Mouse (Mus musculus) brain, embryonic 18.5 days (tissue): ENCODE results near the gene Ace2.

ENCODE experiments used
- DNase-seq: peaks from one replicate; pipeline ENCODE4 v3.0.0-alpha.2; 2012; ENCODE audit warnings: low read depth, low spot score

Ace2 gene

DNA sequence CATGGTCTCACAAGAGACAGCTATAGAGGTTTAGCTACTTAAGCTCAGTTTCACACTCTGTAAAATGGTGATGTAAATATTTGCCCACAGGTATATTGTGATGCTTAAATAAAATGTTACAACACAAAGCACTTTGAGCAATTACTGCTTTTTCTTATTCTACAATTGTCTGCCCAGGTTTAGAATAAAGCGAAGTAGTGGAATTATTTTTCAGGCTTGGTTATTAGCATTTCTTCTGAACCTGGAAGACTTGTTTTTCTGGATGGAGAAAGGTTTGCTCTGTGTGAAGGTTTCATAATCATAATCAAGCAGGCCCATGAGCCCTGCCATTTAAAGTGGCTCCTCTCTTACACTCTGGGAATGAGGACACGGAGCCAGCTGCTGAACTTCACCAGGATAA is at the start of gene Ace2:
Ace2 (plus strand) TSS at position 301 of the 400 bp plus-strand sequence.
- DNase-seq, result no peak

DNA sequence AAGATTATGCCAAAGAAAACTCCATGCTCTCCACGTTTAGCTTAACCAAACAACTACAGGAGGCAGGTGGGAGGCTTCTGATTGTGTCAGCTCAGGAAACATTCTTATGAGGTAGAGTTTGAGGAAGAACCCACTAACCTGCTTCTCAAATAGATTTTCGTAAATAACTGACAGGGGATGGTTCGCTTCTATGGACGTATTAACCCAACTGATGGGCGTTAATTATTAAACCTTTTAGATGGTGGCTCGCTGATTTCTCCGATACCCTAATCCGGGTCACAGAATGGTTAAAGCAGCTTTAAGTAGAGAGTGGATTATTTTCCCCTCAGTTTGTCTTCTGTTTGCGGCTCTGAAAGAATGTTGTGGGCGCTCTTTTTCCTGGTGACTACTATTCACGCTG is 49.2 kb upstream of the Ace2 start:
- no peak for DNase-seq

- DNase-seq, result no peak
Measured at GRCm38 (mm10) chrX:164092300-164093169, 46.6 kb upstream of the Ace2 start.

DNA sequence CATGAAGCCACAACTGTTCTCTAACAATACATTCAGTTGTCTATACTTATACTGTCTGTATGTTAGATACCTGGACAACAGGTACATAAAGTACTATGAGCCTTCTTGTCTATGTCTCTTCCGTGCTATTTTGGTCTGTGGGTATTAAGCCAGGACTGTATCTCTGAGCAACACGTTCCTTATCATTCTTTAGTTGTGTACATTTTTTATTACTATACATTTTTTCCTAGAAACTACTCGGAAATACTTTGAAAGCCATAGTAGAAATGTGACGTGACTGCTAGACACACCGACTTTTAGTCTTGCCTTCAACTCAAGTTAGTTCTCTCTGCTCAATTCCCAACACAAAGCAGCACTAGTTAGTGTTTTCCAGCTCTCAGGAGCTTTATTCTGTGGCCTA is 45.7 kb upstream of the Ace2 start:
- DNase-seq, result no peak

GRCm38 (mm10) chrX:164095838-164096237 is 43.3 kb upstream of the Ace2 start:
- DNase-seq, result no peak

DNA sequence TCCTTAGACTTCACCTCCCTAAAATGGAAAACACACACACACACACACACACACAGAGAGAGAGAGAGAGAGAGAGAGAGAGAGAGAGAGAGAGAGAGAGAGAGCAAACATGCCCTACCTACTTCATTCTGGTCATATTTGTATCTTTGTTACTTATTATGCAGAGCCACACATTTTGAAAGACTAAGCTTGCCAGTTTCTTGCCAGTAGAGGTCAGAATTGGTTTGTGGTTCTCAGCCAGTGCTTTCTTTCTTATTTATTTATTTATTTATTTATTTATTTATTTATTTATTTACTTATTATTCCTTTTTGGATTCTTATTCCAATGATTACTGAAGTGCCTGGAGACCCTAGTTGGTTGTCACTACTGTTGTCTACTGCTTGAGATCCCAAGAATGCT is 37.6 kb upstream of the Ace2 start:
- no peak for DNase-seq

DNA sequence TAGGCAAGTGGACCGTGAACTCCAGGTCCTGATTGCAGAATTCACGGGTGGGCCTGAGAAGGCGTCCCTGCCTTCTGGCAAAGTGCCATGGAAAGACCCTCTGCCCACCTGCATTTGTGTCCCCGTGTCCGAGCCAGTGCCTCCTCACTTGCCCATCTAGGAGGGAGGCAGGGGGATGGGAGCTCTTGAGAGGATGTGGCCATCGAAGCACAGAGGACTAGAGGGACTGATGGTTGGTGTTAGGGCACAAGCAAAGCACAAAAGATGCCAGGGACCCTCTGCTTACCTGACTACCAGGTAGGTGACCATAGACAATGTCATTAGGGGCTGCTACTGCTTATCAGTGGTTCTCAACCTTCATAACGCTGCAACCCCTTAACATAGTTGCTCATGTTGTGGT is 36.9 kb upstream of the Ace2 start:
- DNase-seq, result no peak

- no peak for DNase-seq
Measured at GRCm38 (mm10) chrX:164102656-164103055, 36.5 kb upstream of the Ace2 start.

GRCm38 (mm10) chrX:164111146-164111545 is 28.0 kb upstream of the Ace2 start:
- DNase-seq, result no peak

GRCm38 (mm10) chrX:164113744-164114143 is 25.4 kb upstream of the Ace2 start:
- no peak for DNase-seq

- no peak for DNase-seq
Measured at GRCm38 (mm10) chrX:164123942-164124341, 15.2 kb upstream of the Ace2 start.

GRCm38 (mm10) chrX:164133531-164133930 is 5.6 kb upstream of the Ace2 start:
- no peak for DNase-seq

- DNase-seq, result no peak
Measured at GRCm38 (mm10) chrX:164135304-164135818, 3.8 kb upstream of the Ace2 start.

GRCm38 (mm10) chrX:164145463-164146250 is 6.5 kb downstream of the Ace2 start:
- DNase-seq, result no peak

GRCm38 (mm10) chrX:164152703-164153102 is 13.6 kb downstream of the Ace2 start:
- DNase-seq, result no peak

DNA sequence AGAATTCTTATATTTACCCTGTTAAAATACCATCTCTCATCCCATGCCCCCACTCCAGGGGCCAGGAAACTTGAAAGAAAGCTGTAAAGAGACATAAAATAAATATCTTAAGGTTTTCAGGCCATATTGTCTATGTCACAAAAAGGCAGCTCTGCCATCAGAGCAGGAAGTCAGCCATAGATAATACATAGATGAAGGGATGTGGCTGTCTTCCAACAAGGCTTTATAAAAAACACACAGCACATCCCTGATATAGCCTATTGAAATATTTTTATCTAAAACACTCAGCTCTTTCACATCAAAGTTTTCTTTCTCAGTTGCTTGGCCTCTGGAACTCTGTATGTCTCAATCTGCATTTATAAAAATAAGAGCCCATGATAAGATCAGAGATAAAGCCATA is 14.5 kb downstream of the Ace2 start:
- no peak for DNase-seq

GRCm38 (mm10) chrX:164154594-164154993 is 15.5 kb downstream of the Ace2 start:
- DNase-seq, result no peak

GRCm38 (mm10) chrX:164164681-164165080 is 25.5 kb downstream of the Ace2 start:
- no peak for DNase-seq

GRCm38 (mm10) chrX:164171034-164171433 is 31.9 kb downstream of the Ace2 start:
- no peak for DNase-seq

DNA sequence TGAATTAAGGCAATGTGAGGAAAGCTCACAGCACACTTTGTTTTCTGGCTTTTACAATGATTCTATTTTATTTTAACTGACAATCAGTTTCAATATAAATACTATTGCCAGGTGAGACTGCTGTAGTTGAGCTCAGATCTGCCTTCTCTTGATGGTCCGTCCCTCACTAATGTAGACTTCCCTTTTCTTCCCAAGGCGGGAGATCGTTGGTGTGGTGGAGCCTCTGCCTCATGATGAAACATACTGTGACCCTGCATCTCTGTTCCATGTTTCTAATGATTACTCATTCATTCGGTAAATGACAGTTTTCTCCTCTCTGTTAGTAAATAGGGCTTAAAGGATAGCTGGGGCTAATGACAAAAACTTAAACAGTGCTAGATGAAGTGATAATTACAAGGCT is 34.7 kb downstream of the Ace2 start:
- no peak for DNase-seq

DNA sequence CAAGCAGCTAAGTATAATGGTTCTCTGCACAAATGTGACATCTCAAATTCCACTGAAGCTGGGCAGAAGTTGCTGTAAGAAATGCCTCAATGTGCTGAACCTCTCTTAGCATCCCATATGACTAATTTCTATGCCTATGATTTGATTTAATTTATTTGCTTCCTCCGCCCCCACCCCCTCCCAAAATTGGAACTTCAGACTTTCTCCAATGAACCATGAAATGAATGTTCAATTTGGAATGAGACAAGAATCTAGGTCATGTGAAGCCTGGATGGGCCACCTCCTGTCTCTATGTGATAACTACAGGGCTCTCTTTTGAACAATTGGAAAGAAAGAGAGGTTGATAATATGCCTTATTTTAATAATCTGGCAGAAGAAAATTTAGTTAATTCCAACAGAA is 36.2 kb downstream of the Ace2 start:
- DNase-seq, result no peak

- DNase-seq, result no peak
Measured at GRCm38 (mm10) chrX:164175780-164176179, 36.6 kb downstream of the Ace2 start.

DNA sequence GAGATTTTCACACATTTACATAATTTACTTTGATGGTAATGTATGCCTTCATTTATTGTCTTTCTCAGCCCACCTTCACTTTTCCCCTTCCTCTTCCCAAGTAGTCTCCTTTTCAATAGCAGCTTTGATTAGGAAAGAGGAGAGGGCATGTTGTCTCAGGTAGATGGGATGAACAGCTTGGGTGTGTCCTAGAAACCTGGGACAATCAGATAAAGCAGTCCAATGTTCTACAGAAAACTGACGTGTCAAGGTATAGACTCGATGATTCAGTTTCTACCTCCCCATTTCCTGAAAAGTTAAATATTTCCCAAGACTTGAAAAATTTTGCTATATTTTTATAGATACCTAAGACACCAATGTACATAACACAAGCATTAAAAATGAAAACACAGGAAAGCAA is 39.7 kb downstream of the Ace2 start:
- no peak for DNase-seq
